Mouse (Mus musculus): ENCODE results near the gene Fbxw8.

Gene Fbxw8

GRCm38 (mm10) chr5:118045385-118045784 is 109.9 kb downstream of the Fbxw8 start:
- DNase-seq (ENCODE audit: low spot score) = no peak

GRCm38 (mm10) chr5:118044907-118045306 is 110.4 kb downstream of the Fbxw8 start:
- no peak for DNase-seq (ENCODE audit: low spot score)

DNA sequence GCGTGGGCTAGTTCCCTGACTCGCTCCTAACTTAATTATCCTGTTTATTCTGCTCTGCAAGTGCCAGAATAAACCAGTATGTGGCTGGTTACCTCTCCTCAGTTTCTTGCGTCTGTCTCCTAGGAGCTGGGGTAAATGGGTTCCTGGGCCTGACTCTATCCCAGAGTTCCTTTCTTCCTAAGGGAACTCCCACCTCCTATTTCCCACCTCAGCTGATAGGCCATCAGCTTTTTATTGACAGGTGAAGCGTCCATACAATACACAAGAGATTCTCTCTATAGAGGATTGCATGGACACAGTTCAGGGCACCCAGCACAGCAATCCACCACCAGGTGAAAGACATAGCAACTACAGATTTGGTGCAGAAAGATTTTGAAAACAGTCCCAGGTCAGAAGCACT is 111.5 kb downstream of the Fbxw8 start:
- DNase-seq (ENCODE audit: low spot score) = no peak

- no peak for DNase-seq (ENCODE audit: low spot score)
Measured at GRCm38 (mm10) chr5:118042599-118042998, 112.7 kb downstream of the Fbxw8 start.

GRCm38 (mm10) chr5:118039241-118039668 is 116.0 kb downstream of the Fbxw8 start:
- DNase-seq (ENCODE audit: low spot score) = no peak

- no peak for DNase-seq (ENCODE audit: low spot score)
Measured at GRCm38 (mm10) chr5:118037798-118038484, 117.3 kb downstream of the Fbxw8 start.

DNA sequence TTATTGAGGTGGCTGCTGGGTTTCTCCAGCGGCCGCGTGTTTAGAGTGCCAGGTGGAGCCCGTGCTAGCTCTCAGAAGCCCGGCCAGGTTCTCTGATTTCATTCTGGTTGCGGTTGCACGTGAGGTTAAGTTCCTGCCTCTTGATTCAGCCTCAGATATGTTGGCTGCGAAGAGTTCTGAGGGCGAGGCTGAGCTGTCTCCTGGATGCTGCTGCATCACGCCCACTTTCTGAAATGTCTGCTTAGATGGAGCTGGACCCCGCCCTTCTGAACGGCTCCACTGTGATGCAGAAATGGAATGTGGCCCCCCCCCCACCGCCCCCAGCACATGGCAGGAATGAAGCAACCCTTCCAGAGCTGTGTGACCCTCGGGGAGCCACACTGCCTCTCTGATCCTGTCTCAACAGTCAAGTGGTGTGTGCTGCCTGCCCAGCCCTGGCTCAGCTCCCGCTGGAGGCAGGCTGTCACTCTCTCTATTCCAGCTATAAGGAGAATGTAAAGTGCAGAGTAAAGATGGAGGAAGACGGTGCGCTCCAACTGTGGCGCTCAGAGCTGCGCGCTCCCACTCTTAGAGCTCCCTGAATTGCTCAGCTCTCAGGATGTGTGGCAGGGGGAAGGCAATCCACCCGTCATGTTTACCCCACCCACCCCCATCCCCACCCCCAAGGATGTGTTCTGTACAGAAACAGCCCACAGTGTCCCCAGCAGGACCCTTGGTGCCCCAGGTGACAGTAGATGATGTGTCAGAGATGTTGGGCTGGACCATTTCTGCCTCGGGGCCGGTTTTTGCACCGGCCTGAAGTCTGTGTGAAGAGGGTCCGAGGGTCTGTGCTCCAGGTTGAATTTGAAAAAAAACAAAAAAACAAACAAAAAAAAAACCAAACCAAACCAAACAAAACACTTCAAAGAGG is 118.1 kb downstream of the Fbxw8 start:
- no peak for DNase-seq (ENCODE audit: low spot score)

DNA sequence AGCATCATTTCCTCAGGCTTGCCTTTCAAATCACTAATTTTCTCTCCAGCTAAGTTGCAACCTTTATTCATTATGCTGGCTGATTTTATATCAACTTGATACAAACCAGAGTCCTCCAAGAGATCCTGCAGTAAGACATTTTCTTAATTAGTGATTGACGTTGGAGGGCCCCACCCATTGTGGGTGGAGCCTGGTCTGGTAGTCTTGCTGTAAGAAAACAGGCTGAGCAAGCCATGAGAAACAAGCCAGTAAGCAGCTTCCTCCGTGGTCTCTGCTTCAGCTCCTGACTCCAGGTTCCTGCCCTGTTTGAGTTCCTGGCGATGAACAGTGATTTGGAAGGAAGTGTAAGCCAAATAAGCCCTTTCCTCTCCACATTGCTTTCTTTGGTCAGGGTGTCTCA is 119.5 kb downstream of the Fbxw8 start:
- no peak for DNase-seq (ENCODE audit: low spot score)

DNA sequence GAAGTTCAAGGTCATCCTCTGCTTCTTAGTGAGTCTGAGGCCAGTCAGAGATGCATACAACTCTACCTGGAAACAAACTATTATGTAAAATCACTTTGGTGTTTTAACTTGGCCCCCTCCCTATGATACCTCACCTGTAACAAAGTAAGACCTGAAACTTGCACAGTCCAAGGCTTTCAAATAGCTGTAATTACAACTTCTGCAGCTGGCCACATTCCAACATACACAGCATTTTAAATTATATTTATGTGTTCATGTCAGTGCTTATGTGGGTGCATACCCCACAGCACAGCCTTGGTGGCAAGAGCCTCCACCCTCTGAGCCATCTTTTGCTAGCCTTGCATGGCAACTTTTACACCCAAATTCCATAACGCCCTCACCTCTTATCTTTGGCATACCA is 120.6 kb downstream of the Fbxw8 start:
- no peak for DNase-seq (ENCODE audit: low spot score)

GRCm38 (mm10) chr5:118033740-118034139 is 121.5 kb downstream of the Fbxw8 start:
- DNase-seq (ENCODE audit: low spot score) = no peak

- DNase-seq (ENCODE audit: low spot score) = no peak
Measured at GRCm38 (mm10) chr5:118033328-118033727, 121.9 kb downstream of the Fbxw8 start.

DNA sequence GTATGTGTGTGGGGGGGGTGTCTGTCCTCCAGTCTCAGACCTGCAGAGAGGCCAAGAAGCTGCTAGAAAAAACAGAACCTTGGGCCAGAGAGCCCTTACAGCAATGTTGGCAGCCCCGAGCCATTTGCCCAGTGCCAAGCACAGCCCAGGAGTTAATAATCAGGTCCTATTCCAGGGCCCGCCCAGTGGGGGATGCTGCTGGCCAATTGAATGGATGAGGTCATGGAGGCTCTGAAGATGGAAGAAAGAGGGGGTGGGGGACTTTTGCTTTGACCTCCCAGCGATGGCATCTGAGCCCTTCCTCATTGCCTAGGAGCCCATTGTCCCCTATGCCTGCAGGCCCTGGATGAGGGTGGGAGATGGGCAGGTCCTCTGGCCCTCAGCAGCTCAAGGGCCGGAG is 123.8 kb downstream of the Fbxw8 start:
- no peak for DNase-seq (ENCODE audit: low spot score)

DNA sequence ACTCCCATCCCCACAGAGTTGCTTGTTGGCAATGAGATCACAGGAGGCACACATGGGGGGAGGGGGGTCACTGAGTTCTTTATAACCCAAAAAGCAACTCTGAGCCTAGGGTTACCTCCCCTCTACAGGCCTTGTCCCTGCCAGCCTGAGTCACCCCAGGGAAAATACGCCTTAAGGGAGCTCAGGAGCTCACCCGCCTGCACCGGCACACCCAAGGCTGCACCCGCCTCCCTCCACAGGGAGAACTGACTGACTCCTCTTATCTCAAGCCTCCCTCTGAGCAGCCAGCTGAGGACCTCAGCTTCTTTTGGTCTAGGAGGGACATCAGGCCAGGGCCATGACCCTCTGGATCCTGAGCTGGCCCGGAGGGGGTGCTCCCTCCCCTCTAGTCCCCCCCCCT is 124.2 kb downstream of the Fbxw8 start:
- DNase-seq (ENCODE audit: low spot score) = no peak

DNA sequence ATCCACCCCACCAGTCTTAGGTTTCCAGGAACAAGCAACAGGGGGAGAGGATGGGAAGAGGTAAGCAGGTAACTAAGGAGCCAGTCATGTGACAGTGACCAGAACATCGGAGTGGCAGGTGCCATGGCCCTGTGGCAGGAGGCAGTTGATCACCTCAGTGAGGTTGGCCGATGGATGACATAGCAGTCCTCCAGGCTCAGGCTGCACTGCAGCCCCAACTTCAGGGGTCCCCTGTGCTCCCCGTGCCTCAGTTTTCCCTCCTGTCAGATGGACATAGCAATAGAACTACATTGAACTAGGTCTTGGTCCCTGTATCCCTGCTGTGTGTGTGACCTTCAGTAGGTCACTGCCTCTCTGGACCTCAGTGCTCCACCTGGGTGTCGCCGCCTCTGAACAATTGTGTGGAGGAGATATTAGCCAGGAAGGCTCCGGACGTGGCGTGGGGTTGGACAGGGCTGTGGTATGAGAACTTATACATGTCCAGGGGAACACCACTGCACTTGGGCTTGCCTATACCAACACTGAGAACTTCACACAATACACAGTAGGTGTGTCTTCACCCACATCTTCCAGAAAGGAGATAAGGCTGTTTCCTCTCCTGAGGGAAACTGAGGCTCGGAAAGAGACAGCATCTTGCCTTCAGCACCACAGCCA is 125.1 kb downstream of the Fbxw8 start:
- DNase-seq (ENCODE audit: low spot score) = no peak

- DNase-seq (ENCODE audit: low spot score) = no peak
Measured at GRCm38 (mm10) chr5:118029420-118029819, 125.8 kb downstream of the Fbxw8 start.

- DNase-seq (ENCODE audit: low spot score) = no peak
Measured at GRCm38 (mm10) chr5:118029035-118029408, 126.2 kb downstream of the Fbxw8 start.

DNA sequence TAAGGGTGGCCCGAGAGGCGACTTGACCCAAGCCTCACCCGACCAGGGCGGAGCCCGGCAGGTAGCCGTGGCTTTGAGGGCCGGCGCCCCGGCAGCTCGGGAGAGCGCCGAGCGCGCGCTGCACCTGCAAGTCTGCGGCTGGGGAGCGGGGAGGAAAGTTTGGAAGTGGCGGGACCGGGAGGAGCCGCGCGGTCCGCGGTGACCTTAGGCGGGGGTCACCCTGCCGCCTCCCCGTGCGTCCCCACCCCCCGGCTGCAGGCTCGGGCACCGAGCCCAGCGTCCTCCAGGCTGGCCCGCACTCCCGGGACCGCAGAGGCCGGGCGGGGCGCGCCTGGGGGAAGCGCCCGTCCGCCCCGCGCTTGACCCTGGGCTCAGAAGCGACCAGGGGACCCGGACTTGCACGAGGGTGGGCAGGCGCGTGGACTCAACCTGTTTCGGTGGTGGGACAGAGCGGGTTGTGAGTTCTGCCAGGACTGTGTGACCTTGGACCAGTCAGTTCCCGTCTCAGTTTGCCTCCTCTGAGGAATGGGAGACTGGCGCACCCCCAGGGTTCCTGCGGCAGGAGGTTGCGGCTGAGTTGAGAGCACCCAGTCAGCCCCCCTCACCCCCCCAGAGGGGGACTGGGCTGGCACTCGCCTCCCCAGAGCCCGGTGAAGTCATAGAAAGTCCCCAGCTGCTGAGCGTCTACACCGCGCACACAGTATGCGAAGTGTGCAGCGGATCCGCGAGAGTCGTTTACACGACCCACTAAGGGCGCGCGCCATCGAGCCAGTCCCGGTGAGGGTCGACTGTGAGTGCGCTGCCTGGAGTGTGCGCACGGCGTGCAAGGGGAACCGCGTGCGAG is 126.9 kb downstream of the Fbxw8 start:
- no peak for DNase-seq (ENCODE audit: low spot score)

- DNase-seq (ENCODE audit: low spot score) = no peak
Measured at GRCm38 (mm10) chr5:118027698-118028190, 127.5 kb downstream of the Fbxw8 start, which contains the start of gene Tesc. Tesc (plus strand) TSS chr5:118027743.

DNA sequence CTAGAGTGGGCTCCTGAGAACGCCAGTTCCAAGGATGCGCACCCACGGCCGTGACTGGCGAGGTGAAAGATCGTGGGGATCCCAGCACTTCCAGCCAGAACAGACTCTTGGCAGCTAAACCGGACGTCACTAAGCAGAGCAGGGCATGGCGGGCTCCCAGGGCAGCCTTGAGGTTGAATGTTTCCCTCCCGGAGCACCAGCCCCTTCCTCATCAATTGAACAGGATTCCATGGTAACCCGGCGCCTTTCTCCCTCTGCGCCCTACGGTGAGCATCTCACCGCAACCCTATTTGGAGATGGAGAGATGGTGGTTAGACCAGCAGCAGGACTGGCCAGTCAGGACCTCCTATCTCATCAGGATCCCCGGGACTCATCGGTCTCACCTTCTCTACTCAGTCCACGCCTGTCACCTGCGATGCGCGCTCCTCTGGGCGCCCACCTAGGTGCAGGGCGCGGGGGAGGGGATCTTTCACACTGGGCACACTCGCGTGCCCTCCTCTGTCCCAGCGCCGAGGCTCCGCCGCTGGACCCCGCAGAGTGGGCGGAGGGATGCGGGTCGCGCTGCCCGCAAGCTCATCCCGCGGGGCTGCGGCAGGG is 128.1 kb downstream of the Fbxw8 start:
- no peak for DNase-seq (ENCODE audit: low spot score)

GRCm38 (mm10) chr5:118026343-118026742 is 128.9 kb downstream of the Fbxw8 start:
- no peak for DNase-seq (ENCODE audit: low spot score)

DNA sequence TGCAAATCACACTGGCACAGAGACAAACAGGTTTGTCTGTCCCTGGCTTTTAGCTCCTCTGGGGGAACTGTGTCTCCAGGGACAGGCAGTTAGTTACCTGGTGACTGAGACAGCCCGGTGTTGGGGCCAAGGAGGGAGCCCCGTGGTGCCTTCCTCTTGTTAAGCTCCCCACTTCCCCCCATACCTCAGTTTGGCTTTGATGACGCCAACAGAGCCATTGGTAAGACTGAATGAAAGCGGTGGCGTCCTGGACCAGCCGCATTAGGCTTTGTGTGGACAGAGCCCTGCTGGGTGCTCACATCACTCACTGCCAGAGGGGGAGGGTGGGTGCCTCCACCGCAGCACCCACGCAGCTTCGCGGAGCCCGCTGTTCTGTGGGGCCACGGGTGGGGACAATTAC is 129.4 kb downstream of the Fbxw8 start:
- no peak for DNase-seq (ENCODE audit: low spot score)
